Mouse (Mus musculus): Measurements from ENCODE around the gene Trak1. TPM values are rescaled to one million over a fixed set of nuclear protein-coding genes. Genes with fewer than 3 reads are reported as not detected.

Trak1 gene
- total and polyA plus RNA-seq, 3 experiments, result 8.2 to 28.6 (median 18.1) TPM

DNA sequence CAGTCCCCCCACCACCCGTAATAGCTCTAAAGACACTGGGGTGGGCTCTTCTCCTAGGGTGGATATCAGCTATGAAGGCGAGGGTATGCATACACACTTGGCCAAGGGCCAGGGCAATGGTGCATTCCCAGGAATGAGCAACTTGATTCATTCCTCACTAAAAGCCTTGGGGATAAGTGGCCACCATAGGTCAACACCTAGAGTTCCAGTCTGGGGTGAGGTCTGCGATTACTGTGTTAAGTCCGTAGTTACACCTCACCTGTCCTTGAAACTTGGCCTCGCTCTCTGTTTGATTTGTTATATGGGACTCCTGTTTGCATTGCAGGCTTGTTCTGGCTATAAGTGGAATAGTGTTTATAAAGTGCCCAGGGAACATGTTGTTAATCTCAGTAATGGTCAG lies 125.1 kb downstream of the Trak1 start:
- Histone ChIP-seq H3K4me2 (ENCODE audit: insufficient read depth, low read depth, poor library complexity, severe bottlenecking) (no peak overlapping the region), H3K79me2 (replicated peaks; ENCODE audit: control insufficient read depth, extremely low read depth, insufficient read depth, poor library complexity, severe bottlenecking) (no peaks in the 10 kb centered on the region), H3K27ac (ENCODE audit: insufficient read depth, low read depth) (no peak overlapping the region), H3K4me1 (ENCODE audit: control insufficient read depth in 1 of 2, insufficient read depth in 2 of 2) (peaks cover 0 to 8% of the 10 kb centered on the region in 2 experiments; a peak in 2 of 4 replicates), H3K36me3 (replicated peaks in 1 of 2; ENCODE audit: control insufficient read depth in 1 of 2, insufficient read depth in 1 of 2, low read length in 1 of 2) (peaks cover 3 to 41% of the 10 kb centered on the region in 2 experiments), H3K4me3 (replicated peaks in 1 of 3; ENCODE audit: low read depth in 2 of 3, low read length in 2 of 3, poor library complexity in 1 of 3) (no peak overlapping the region), H3K9me3 (replicated peaks; ENCODE audit: low read length) (no peaks in the 10 kb centered on the region), H3K9ac (ENCODE audit: insufficient read depth, low read depth) (no peak overlapping the region), H3K27me3 (replicated peaks) (no peaks in the 10 kb centered on the region)
- dilution Hi-C loops (cut with MboI; ENCODE audit: extremely low pct_ligation_motif_present, extremely low pct_unique_long_range_greater_than_20kb, low sequenced_read_pairs) (no loop called here), in situ Hi-C loops (cut with MboI; ENCODE audit: low pct_ligation_motif_present, low pct_unique_long_range_greater_than_20kb, low sequenced_read_pairs) (no loop called here)
- TF ChIP-seq MEF2A (IDR thresholded peaks at IDR 0.05; ENCODE audit: borderline replicate concordance, low read depth, low read length) (no peak), SMC3 (IDR thresholded peaks at IDR 0.05; ENCODE audit: low read depth, low read length) (no peak), KAT2A (IDR thresholded peaks at IDR 0.05; ENCODE audit: insufficient replicate concordance, low read length) (no peak), PAX5 (IDR thresholded peaks at IDR 0.05; ENCODE audit: low read length) (no peak), JUND (conservative IDR thresholded peaks at IDR 0.05; ENCODE audit: low read depth, low read length) (no peak), RCOR1 (conservative IDR thresholded peaks at IDR 0.05; ENCODE audit: low read depth, low read length) (no peak), ETS1 (conservative IDR thresholded peaks at IDR 0.05; ENCODE audit: low read depth, low read length) (no peak), MAFK (IDR thresholded peaks at IDR 0.05; ENCODE audit: insufficient replicate concordance, low read length) (no peak), ELF1 (IDR thresholded peaks at IDR 0.05; ENCODE audit: low read depth, low read length) (no peak), CHD2 (IDR thresholded peaks at IDR 0.05; ENCODE audit: low read length) (no peak), NRF1 (IDR thresholded peaks at IDR 0.05; ENCODE audit: low read depth, low read length) (no peak), BHLHE40 (IDR thresholded peaks at IDR 0.05; ENCODE audit: low read depth, low read length) (no peak), TCF12 (IDR thresholded peaks at IDR 0.05; ENCODE audit: low read depth, low read length) (no peak), JUN (IDR thresholded peaks at IDR 0.05; ENCODE audit: insufficient read depth, low read depth, low read length) (no peak), GABPA (IDR thresholded peaks at IDR 0.05; ENCODE audit: insufficient replicate concordance, low read depth, low read length) (no peak), MXI1 (IDR thresholded peaks at IDR 0.05; ENCODE audit: low read depth, low read length) (no peak), POLR2A (IDR thresholded peaks at IDR 0.05; ENCODE audit: low read depth, low read length) (no peak), MAX (IDR thresholded peaks at IDR 0.05; ENCODE audit: low read length) (no peak), MYC (IDR thresholded peaks at IDR 0.05; ENCODE audit: low read depth, low read length) (no peak)
- DNase-seq (ENCODE audit: extremely low read depth), result no peak

DNA sequence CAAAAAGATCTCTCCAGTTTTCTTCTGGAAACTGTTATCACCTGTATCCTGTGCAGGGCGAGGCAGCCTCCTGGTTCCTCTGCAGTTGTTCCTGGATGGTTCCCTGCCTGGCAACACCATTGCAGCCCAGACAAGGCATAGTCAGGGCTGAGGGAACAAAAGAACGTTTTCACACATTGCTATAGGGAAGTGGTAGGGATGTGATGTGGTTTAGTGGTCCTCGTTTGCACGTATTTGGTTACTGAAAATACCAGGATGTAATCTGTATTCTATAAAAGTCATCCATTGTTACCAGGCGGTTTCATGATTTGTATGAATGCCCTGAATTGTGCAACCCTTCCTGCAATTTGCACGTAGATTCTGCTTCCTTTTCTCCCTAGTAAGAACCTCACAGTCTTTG lies 126.3 kb downstream of the Trak1 start:
- Histone ChIP-seq H3K79me2 (replicated peaks; ENCODE audit: control insufficient read depth, extremely low read depth, insufficient read depth, poor library complexity, severe bottlenecking) (no peaks in the 10 kb centered on the region), H3K27ac (ENCODE audit: insufficient read depth, low read depth) (no peak overlapping the region), H3K4me2 (ENCODE audit: insufficient read depth, low read depth, poor library complexity, severe bottlenecking) (no peak overlapping the region), H3K9ac (ENCODE audit: insufficient read depth, low read depth) (no peak overlapping the region), H3K4me1 (ENCODE audit: control insufficient read depth in 1 of 2, insufficient read depth in 2 of 2) (peaks cover 0 to 8% of the 10 kb centered on the region in 2 experiments; a peak in 1 of 4 replicates), H3K9me3 (replicated peaks; ENCODE audit: low read length) (no peaks in the 10 kb centered on the region), H3K4me3 (replicated peaks in 1 of 3; ENCODE audit: low read depth in 2 of 3, low read length in 2 of 3, poor library complexity in 1 of 3) (no peak overlapping the region), H3K36me3 (replicated peaks in 1 of 2; ENCODE audit: control insufficient read depth in 1 of 2, insufficient read depth in 1 of 2, low read length in 1 of 2) (peaks cover 0 to 42% of the 10 kb centered on the region in 2 experiments), H3K27me3 (replicated peaks) (no peaks in the 10 kb centered on the region)
- dilution Hi-C loops (cut with MboI; ENCODE audit: extremely low pct_ligation_motif_present, extremely low pct_unique_long_range_greater_than_20kb, low sequenced_read_pairs) (no loop called here), in situ Hi-C loops (cut with MboI; ENCODE audit: low pct_ligation_motif_present, low pct_unique_long_range_greater_than_20kb, low sequenced_read_pairs) (no loop called here)
- TF ChIP-seq HCFC1 (IDR thresholded peaks at IDR 0.05; ENCODE audit: low read depth, low read length), result no peak
- TF ChIP-seq USF2 (conservative IDR thresholded peaks at IDR 0.05; ENCODE audit: low read depth, low read length), result no peak
- no peak for TF ChIP-seq ZC3H11A (IDR thresholded peaks at IDR 0.05; ENCODE audit: low read depth, low read length)
- no peak for TF ChIP-seq ZKSCAN1 (IDR thresholded peaks at IDR 0.05; ENCODE audit: borderline replicate concordance, low read depth, low read length)
- no peak for TF ChIP-seq USF1 (IDR thresholded peaks at IDR 0.05; ENCODE audit: low read depth, low read length)
- no peak for TF ChIP-seq RAD21 (IDR thresholded peaks at IDR 0.05; ENCODE audit: low read depth, low read length)
- no peak for TF ChIP-seq ZNF384 (IDR thresholded peaks at IDR 0.05; ENCODE audit: low read depth, low read length)
- TF ChIP-seq SIN3A (IDR thresholded peaks at IDR 0.05; ENCODE audit: low read length), result no peak
- no peak for TF ChIP-seq TCF12 (IDR thresholded peaks at IDR 0.05; ENCODE audit: low read depth, low read length)
- no peak for TF ChIP-seq UBTF (IDR thresholded peaks at IDR 0.05; ENCODE audit: low read depth, low read length)
- DNase-seq (ENCODE audit: extremely low read depth), result no peak
